Mouse (Mus musculus) intestine, embryonic 14.5 days (tissue): ENCODE measurements at regions not wholly inside any gene's neighbourhood (a gene's known extent, or its start where the extent isn't known, plus 50 kb on each side); places are given as distances from the start of the nearest gene placed in this dataset.

ENCODE experiments used
- ATAC-seq: fragments of 200-750 bp; cut with Nextera tagmentation; replicated peaks from 2 replicates; pipeline ENCODE4 v1.8.0; 2017; ENCODE audit warnings: low read depth, moderate number of reproducible peaks, moderate TSS enrichment, moderate library complexity; ENCODE audit not compliant: low FRiP score, low TSS enrichment
- DNase-seq: peaks from one replicate; pipeline ENCODE4 v3.0.0-alpha.2; 2018; ENCODE audit warnings: low spot score
- H3K27ac ChIP-seq: fragments of 300-500 bp; sonication (generic); 2 replicates; pipeline ENCODE4 v1.5.1; 2014; ENCODE audit warnings: low read depth, mild to moderate bottlenecking, control low read depth
- H3K27me3 ChIP-seq: fragments of 300-500 bp; sonication (generic); replicated peaks from 2 replicates; pipeline ENCODE4 v1.6.1; 2014; ENCODE audit warnings: low read length, control low read depth; ENCODE audit not compliant: control insufficient read depth, insufficient read depth
- H3K36me3 ChIP-seq: fragments of 300-500 bp; sonication (generic); 2 replicates; pipeline ENCODE4 v1.6.1; 2014; ENCODE audit warnings: low read length, control low read depth; ENCODE audit not compliant: control insufficient read depth, insufficient read depth
- H3K4me1 ChIP-seq: fragments of 300-500 bp; sonication (generic); replicated peaks from 2 replicates; pipeline ENCODE4 v1.6.1; 2014; ENCODE audit warnings: low read length, control low read depth, mixed read lengths; ENCODE audit not compliant: control insufficient read depth, insufficient read depth
- H3K4me2 ChIP-seq: fragments of 300-500 bp; sonication (generic); 2 replicates; pipeline ENCODE4 v1.6.1; 2014; ENCODE audit warnings: low read length
- H3K4me3 ChIP-seq: fragments of 300-500 bp; sonication (generic); 2 replicates; pipeline ENCODE4 v1.5.1; 2014; ENCODE audit warnings: low read depth, low read length, control low read depth, mixed read lengths
- H3K9ac ChIP-seq: fragments of 300-500 bp; sonication (generic); 2 replicates; pipeline ENCODE4 v1.6.1; 2014; ENCODE audit warnings: mild to moderate bottlenecking, low read length
- H3K9me3 ChIP-seq: fragments of 300-500 bp; sonication (generic); 2 replicates; pipeline ENCODE4 v1.6.1; 2016; ENCODE audit warnings: low read length, control low read depth; ENCODE audit not compliant: control insufficient read depth
- WGBS: fragments of 180-500 bp; shearing (Covaris S2); extraction: QIAGEN DNeasy Blood & Tissue Kit; methylation state at CpG from one replicate; pipeline ENCODE4 v1.1.7; 2014; 5-methylcytosine and 5-hydroxymethylcytosine counted together

- ATAC-seq, result no peak
- H3K27me3 ChIP-seq, result no peaks in the 10 kb centered on the region
- H3K9ac ChIP-seq, result no peak overlapping the region
- H3K9me3 ChIP-seq, result no peaks in the 10 kb centered on the region
- no peak overlapping the region for H3K27ac ChIP-seq
- H3K4me3 ChIP-seq, result no peak overlapping the region
- no peak for DNase-seq
- H3K4me2 ChIP-seq, result no peak overlapping the region
- H3K4me1 ChIP-seq, result no peaks in the 10 kb centered on the region
- 24% methylated on average over 1 of the region's 1 CpGs for WGBS
- no peaks in the 10 kb centered on the region for H3K36me3 ChIP-seq
These were observed 327.7 kb downstream of the Tmem182 start for GRCm38 (mm10) chr1:41133143-41133542.

GRCm38 (mm10) chr1:41133946-41134345 lies 328.5 kb downstream of the Tmem182 start:
- 78% methylated on average over 8 of the region's 8 CpGs for WGBS

GRCm38 (mm10) chr1:41139725-41140124 lies 334.3 kb downstream of the Tmem182 start:
- Histone ChIP-seq H3K4me1 (no peaks in the 10 kb centered on the region), H3K9me3 (no peaks in the 10 kb centered on the region), H3K27ac (no peak overlapping the region), H3K36me3 (no peaks in the 10 kb centered on the region), H3K4me2 (no peak overlapping the region), H3K9ac (no peak overlapping the region), H3K27me3 (no peaks in the 10 kb centered on the region), H3K4me3 (no peak overlapping the region)
- WGBS, result 89% methylated on average over 2 of the region's 2 CpGs
- no peak for DNase-seq
- no peak for ATAC-seq

More at GRCm38 (mm10) chr1:41133946-41134345, 328.5 kb downstream of the Tmem182 start:
- ATAC-seq (no peak), DNase-seq (no peak)
- Histone ChIP-seq H3K27ac (no peak overlapping the region), H3K4me1 (no peaks in the 10 kb centered on the region), H3K4me2 (no peak overlapping the region), H3K9ac (no peak overlapping the region), H3K36me3 (no peaks in the 10 kb centered on the region), H3K27me3 (no peaks in the 10 kb centered on the region), H3K9me3 (no peaks in the 10 kb centered on the region), H3K4me3 (no peak overlapping the region)

GRCm38 (mm10) chr1:41140542-41140941 lies 335.1 kb downstream of the Tmem182 start:
- WGBS, result 63% methylated on average over 1 of the region's 1 CpGs
- no peak overlapping the region for H3K27ac ChIP-seq
- no peak overlapping the region for H3K4me2 ChIP-seq
- DNase-seq (no peak), ATAC-seq (no peak)
- H3K27me3 ChIP-seq, result no peaks in the 10 kb centered on the region
- H3K36me3 ChIP-seq, result no peaks in the 10 kb centered on the region
- H3K4me1 ChIP-seq, result no peaks in the 10 kb centered on the region
- H3K9ac ChIP-seq, result no peak overlapping the region
- no peaks in the 10 kb centered on the region for H3K9me3 ChIP-seq
- H3K4me3 ChIP-seq, result no peak overlapping the region

GRCm38 (mm10) chr1:41141992-41142391 lies 336.6 kb downstream of the Tmem182 start:
- no peaks in the 10 kb centered on the region for H3K36me3 ChIP-seq
- no peaks in the 10 kb centered on the region for H3K4me1 ChIP-seq
- no peak overlapping the region for H3K4me3 ChIP-seq
- no peak for DNase-seq
- no peak overlapping the region for H3K27ac ChIP-seq
- H3K9ac ChIP-seq, result no peak overlapping the region
- ATAC-seq, result no peak
- no peaks in the 10 kb centered on the region for H3K9me3 ChIP-seq
- 81% methylated on average over 4 of the region's 4 CpGs for WGBS
- no peaks in the 10 kb centered on the region for H3K27me3 ChIP-seq
- H3K4me2 ChIP-seq, result no peak overlapping the region

GRCm38 (mm10) chr1:41152516-41152915 lies 347.1 kb downstream of the Tmem182 start:
- Histone ChIP-seq H3K27me3 (no peaks in the 10 kb centered on the region), H3K9ac (no peak overlapping the region), H3K27ac (no peak overlapping the region), H3K4me2 (no peak overlapping the region), H3K4me1 (peaks cover 4% of the 10 kb centered on the region; the same call in 1 of the 2 replicates), H3K4me3 (no peak overlapping the region), H3K9me3 (no peaks in the 10 kb centered on the region), H3K36me3 (no peaks in the 10 kb centered on the region)
- DNase-seq (no peak), ATAC-seq (no peak)
- 52% methylated on average over 1 of the region's 1 CpGs for WGBS

- no peaks in the 10 kb centered on the region for H3K9me3 ChIP-seq
- 83% methylated on average over 14 of the region's 14 CpGs for WGBS
- DNase-seq (no peak), ATAC-seq (no peak)
- no peak overlapping the region for H3K9ac ChIP-seq
- no peak overlapping the region for H3K4me3 ChIP-seq
- H3K4me2 ChIP-seq, result no peak overlapping the region
- peaks cover 6% of the 10 kb centered on the region for H3K4me1 ChIP-seq
- H3K27ac ChIP-seq, result no peak overlapping the region
- no peaks in the 10 kb centered on the region for H3K36me3 ChIP-seq
- H3K27me3 ChIP-seq, result no peaks in the 10 kb centered on the region
These were observed 348.0 kb downstream of the Tmem182 start for GRCm38 (mm10) chr1:41153174-41153999.

GRCm38 (mm10) chr1:41154198-41154597 lies 348.8 kb downstream of the Tmem182 start:
- 68% methylated on average over 4 of the region's 4 CpGs for WGBS
- no peak for ATAC-seq
- H3K9me3 ChIP-seq, result no peaks in the 10 kb centered on the region
- H3K4me1 ChIP-seq, result peaks cover 9% of the 10 kb centered on the region
- H3K4me2 ChIP-seq, result no peak overlapping the region
- no peak overlapping the region for H3K9ac ChIP-seq
- no peak for DNase-seq
- no peak overlapping the region for H3K4me3 ChIP-seq
- no peaks in the 10 kb centered on the region for H3K36me3 ChIP-seq
- no peaks in the 10 kb centered on the region for H3K27me3 ChIP-seq
- no peak overlapping the region for H3K27ac ChIP-seq

GRCm38 (mm10) chr1:41156946-41157345 lies 351.5 kb downstream of the Tmem182 start:
- H3K4me1 ChIP-seq, result peaks cover 9% of the 10 kb centered on the region
- no peak overlapping the region for H3K9ac ChIP-seq
- H3K36me3 ChIP-seq, result no peaks in the 10 kb centered on the region
- no peak for ATAC-seq
- no peak overlapping the region for H3K4me3 ChIP-seq
- no peak overlapping the region for H3K27ac ChIP-seq
- no peaks in the 10 kb centered on the region for H3K27me3 ChIP-seq
- WGBS, result 62% methylated on average over 10 of the region's 10 CpGs
- no peaks in the 10 kb centered on the region for H3K9me3 ChIP-seq
- no peak for DNase-seq
- H3K4me2 ChIP-seq, result no peak overlapping the region
